Mouse (Mus musculus) erythroid progenitor cell, adult 5-6 weeks (primary cell): ENCODE measurements around the gene Apoa2. TPM values are rescaled to one million over a fixed set of nuclear protein-coding genes. Genes with fewer than 3 reads are reported as not detected.
A peak's percentile ranks its signal among the peaks of the same experiment; 100 is the strongest.

Experiments
- ATAC-seq: replicated peaks from 2 replicates; pipeline ENCODE4 v1.8.0; 2016; ENCODE audit warnings: moderate number of reproducible peaks, mild to moderate bottlenecking, moderate TSS enrichment, inconsistent platforms; ENCODE audit not compliant: poor library complexity, low FRiP score, severe bottlenecking
- total RNA-seq, 2 experiments: library from RNA; stranded (forward) in 1 of 2; stranded (reverse) in 1 of 2; fragments of 150-400 nt in 1 of 2; fragments of 186-747, 209-891 nt in 1 of 2; gene quantifications; 2 replicates each; pipeline versions ENCODE4 v1.2.3 to v1.2.4; 2015 to 2017; ENCODE audit warnings: low replicate concordance in 2 of 2

Apoa2 gene
- total RNA-seq, 2 experiments from 2014 or later, result 16.8 TPM; not detected in 1

GRCm38 (mm10) chr1:171252415-171252814, 27.6 kb downstream of the Apoa2 start:
- no peak for ATAC-seq

- no peak for ATAC-seq
Measured at GRCm38 (mm10) chr1:171256095-171256818, 31.4 kb downstream of the Apoa2 start.

GRCm38 (mm10) chr1:171256937-171257548, 32.2 kb downstream of the Apoa2 start:
- ATAC-seq, result peak; percentile 57; the same call in 1 of the 2 replicates

GRCm38 (mm10) chr1:171257781-171258180, 32.9 kb downstream of the Apoa2 start:
- no peak for ATAC-seq

GRCm38 (mm10) chr1:171258921-171259320, 34.1 kb downstream of the Apoa2 start:
- no peak for ATAC-seq

- ATAC-seq, result no peak
Measured at GRCm38 (mm10) chr1:171260316-171260715, 35.5 kb downstream of the Apoa2 start.

GRCm38 (mm10) chr1:171262594-171263130, 37.8 kb downstream of the Apoa2 start:
- no peak for ATAC-seq

GRCm38 (mm10) chr1:171263185-171263611, 38.3 kb downstream of the Apoa2 start:
- ATAC-seq, result no peak

GRCm38 (mm10) chr1:171263666-171264461, 39.0 kb downstream of the Apoa2 start:
- 0 out of 2 replicates have a peak, but pooled peaks have one; percentile 66 for ATAC-seq

GRCm38 (mm10) chr1:171265971-171266744, 41.3 kb downstream of the Apoa2 start:
- ATAC-seq, result no peak

GRCm38 (mm10) chr1:171268341-171268740, 43.5 kb downstream of the Apoa2 start:
- no peak for ATAC-seq

- peak; percentile 97 for ATAC-seq
Measured at GRCm38 (mm10) chr1:171269848-171270572, 45.2 kb downstream of the Apoa2 start, which contains the start of gene B4galt3. Gene B4galt3, plus strand, starts transcription at chr1:171270328.

GRCm38 (mm10) chr1:171270573-171270900, 45.7 kb downstream of the Apoa2 start:
- peak; percentile 67 for ATAC-seq

- ATAC-seq, result no peak
Measured at GRCm38 (mm10) chr1:171271196-171271595, 46.3 kb downstream of the Apoa2 start.

- no peak for ATAC-seq
Measured at GRCm38 (mm10) chr1:171271622-171272021, 46.8 kb downstream of the Apoa2 start.

- no peak for ATAC-seq
Measured at GRCm38 (mm10) chr1:171272086-171272485, 47.2 kb downstream of the Apoa2 start.

- no peak for ATAC-seq
Measured at GRCm38 (mm10) chr1:171274171-171274570, 49.3 kb downstream of the Apoa2 start.

GRCm38 (mm10) chr1:171275144-171275734, 50.4 kb downstream of the Apoa2 start:
- ATAC-seq, result no peak
